Mouse (Mus musculus) liver, embryonic 16.5 days (tissue): ENCODE data around the gene Srsf12. TPM values are rescaled to one million over a fixed set of nuclear protein-coding genes. Genes with fewer than 3 reads are reported as not detected.

ENCODE experiments used
- ATAC-seq: fragments of 200-750 bp; cut with Nextera tagmentation; 2 replicates; pipeline ENCODE4 v1.8.0; 2017; ENCODE audit warnings: low read depth, mild to moderate bottlenecking, moderate number of reproducible peaks, moderate library complexity
- H3K27ac ChIP-seq: fragments of 300-500 bp; sonication (generic); 2 replicates; pipeline ENCODE4 v1.5.1; 2014; ENCODE audit warnings: mild to moderate bottlenecking, low read length
- H3K27me3 ChIP-seq: fragments of 300-500 bp; sonication (generic); 2 replicates; pipeline ENCODE4 v1.6.1; 2014; ENCODE audit warnings: low read depth, low read length, mixed read lengths; ENCODE audit not compliant: control insufficient read depth, insufficient read depth
- H3K36me3 ChIP-seq: fragments of 300-500 bp; sonication (generic); 2 replicates; pipeline ENCODE4 v1.6.1; 2014; ENCODE audit warnings: mild to moderate bottlenecking; ENCODE audit not compliant: control insufficient read depth, insufficient read depth
- H3K4me1 ChIP-seq: fragments of 300-500 bp; sonication (generic); 2 replicates; pipeline ENCODE4 v1.6.1; 2014; ENCODE audit warnings: low read depth, low read length, mixed read lengths; ENCODE audit not compliant: control insufficient read depth
- H3K4me2 ChIP-seq: fragments of 300-500 bp; sonication (generic); 2 replicates; pipeline ENCODE4 v1.6.1; 2014; ENCODE audit warnings: low read depth, low read length, mixed read lengths
- H3K4me3 ChIP-seq: fragments of 300-500 bp; sonication (generic); 2 replicates; pipeline ENCODE4 v1.5.1; 2014; ENCODE audit warnings: low read depth, mild to moderate bottlenecking, low read length
- H3K9ac ChIP-seq: fragments of 300-500 bp; sonication (generic); 2 replicates; pipeline ENCODE4 v1.6.1; 2014; ENCODE audit warnings: low read depth, low read length
- H3K9me3 ChIP-seq: fragments of 300-500 bp; sonication (generic); replicated peaks from 2 replicates; pipeline ENCODE4 v1.6.1; 2016; ENCODE audit warnings: low read length; ENCODE audit not compliant: control insufficient read depth
- WGBS: fragments of 180-500 bp; shearing (Covaris S2); extraction: QIAGEN DNeasy Blood & Tissue Kit; methylation state at CpG from one replicate; pipeline ENCODE4 v1.1.7; 2014; ENCODE audit not compliant: insufficient replicate concordance; 5-methylcytosine and 5-hydroxymethylcytosine counted together
- polyA plus RNA-seq: library from polyadenylated mRNA; unstranded; fragments of >200 nt; fragmentation: Nextera tagmentation; extraction: Ambion mirVana; gene quantifications from 2 replicates; pipeline ENCODE4 v1.2.1, GENCODE M21; 2015

Gene Srsf12
- polyA plus RNA-seq = 0.07 and 0.08 TPM in 2 replicates

GRCm38 (mm10) chr4:33208881-33209841 is at the start of gene Srsf12:
Gene Srsf12 (plus strand): TSS chr4:33208991.
- H3K4me2 ChIP-seq = peak within 1 kb of the TSS; percentile 68
- H3K27ac ChIP-seq = no peak within 1 kb of the TSS
- 3% methylated on average over 65 of the region's 65 CpGs for WGBS
- no peaks in the 10 kb centered on the region for H3K9me3 ChIP-seq
- H3K27me3 ChIP-seq = peaks cover 10% of the 10 kb centered on the region
- peak within 1 kb of the TSS; percentile 39; the same call in 1 of the 2 replicates for H3K9ac ChIP-seq
- no peaks in the 10 kb centered on the region for H3K36me3 ChIP-seq
- peaks cover 10% of the 10 kb centered on the region; the same call in 1 of the 2 replicates for H3K4me1 ChIP-seq
- H3K4me3 ChIP-seq = peak within 1 kb of the TSS; percentile 51
- 0 out of 2 replicates have a peak, but pooled peaks have one; percentile 21 for ATAC-seq

GRCm38 (mm10) chr4:33183477-33183876 is 25.3 kb upstream of the Srsf12 start:
- H3K9ac ChIP-seq = no peak overlapping the region
- no peak overlapping the region for H3K4me2 ChIP-seq
- no peaks in the 10 kb centered on the region for H3K4me1 ChIP-seq
- WGBS = 61% methylated on average over 5 of the region's 5 CpGs
- no peaks in the 10 kb centered on the region for H3K36me3 ChIP-seq
- H3K27me3 ChIP-seq = peaks cover 13% of the 10 kb centered on the region
- no peaks in the 10 kb centered on the region for H3K9me3 ChIP-seq
- no peak overlapping the region for H3K27ac ChIP-seq
- ATAC-seq = no peak
- no peak overlapping the region for H3K4me3 ChIP-seq

- no peak overlapping the region for H3K4me3 ChIP-seq
- H3K36me3 ChIP-seq = no peaks in the 10 kb centered on the region
- no peaks in the 10 kb centered on the region for H3K9me3 ChIP-seq
- H3K27ac ChIP-seq = no peak overlapping the region
- WGBS = 25% methylated on average over 9 of the region's 9 CpGs
- no peak for ATAC-seq
- H3K4me1 ChIP-seq = peaks cover 2% of the 10 kb centered on the region
- peak overlapping the region; percentile 71; the same call in 1 of the 2 replicates for H3K4me2 ChIP-seq
- no peak overlapping the region for H3K9ac ChIP-seq
- peaks cover 30% of the 10 kb centered on the region for H3K27me3 ChIP-seq
Observed at GRCm38 (mm10) chr4:33188164-33188563, 20.6 kb upstream of the Srsf12 start.

- ATAC-seq = peak; percentile 78
- Histone ChIP-seq H3K27me3 (peaks cover 30% of the 10 kb centered on the region), H3K9ac (peak overlapping the region; percentile 50), H3K27ac (no peak overlapping the region), H3K36me3 (no peaks in the 10 kb centered on the region), H3K9me3 (no peaks in the 10 kb centered on the region), H3K4me2 (peak overlapping the region; percentile 71), H3K4me1 (peaks cover 2% of the 10 kb centered on the region), H3K4me3 (peak overlapping the region; percentile 60)
- 1% methylated on average over 110 of the region's 123 CpGs for WGBS
Observed at GRCm38 (mm10) chr4:33188781-33189734, 19.7 kb upstream of the Srsf12 start.

- H3K4me2 ChIP-seq = peak within 1 kb of the TSS; percentile 71
- no peaks in the 10 kb centered on the region for H3K9me3 ChIP-seq
- H3K27me3 ChIP-seq = peaks cover 30% of the 10 kb centered on the region
- ATAC-seq = no peak
- WGBS = 9% methylated on average over 6 of the region's 6 CpGs
- peak within 1 kb of the TSS; percentile 50 for H3K9ac ChIP-seq
- H3K27ac ChIP-seq = no peak within 1 kb of the TSS
- peaks cover 2% of the 10 kb centered on the region for H3K4me1 ChIP-seq
- peak within 1 kb of the TSS; percentile 60 for H3K4me3 ChIP-seq
- H3K36me3 ChIP-seq = no peaks in the 10 kb centered on the region
Observed at GRCm38 (mm10) chr4:33189735-33190036, 19.1 kb upstream of the Srsf12 start, which contains the start of gene Pm20d2. Gene Pm20d2 (minus strand): TSS chr4:33189737.

GRCm38 (mm10) chr4:33198117-33198516 is 10.7 kb upstream of the Srsf12 start:
- H3K36me3 ChIP-seq = no peaks in the 10 kb centered on the region
- no peak for ATAC-seq
- no peak overlapping the region for H3K27ac ChIP-seq
- no peak overlapping the region for H3K4me2 ChIP-seq
- H3K4me1 ChIP-seq = no peaks in the 10 kb centered on the region
- no peak overlapping the region for H3K9ac ChIP-seq
- WGBS = 19% methylated on average over 2 of the region's 2 CpGs
- H3K27me3 ChIP-seq = no peaks in the 10 kb centered on the region
- H3K4me3 ChIP-seq = no peak overlapping the region
- no peaks in the 10 kb centered on the region for H3K9me3 ChIP-seq

- Histone ChIP-seq H3K27ac (no peak overlapping the region), H3K4me2 (no peak overlapping the region), H3K4me3 (no peak overlapping the region), H3K36me3 (no peaks in the 10 kb centered on the region), H3K27me3 (peaks cover 10% of the 10 kb centered on the region), H3K4me1 (peaks cover 10% of the 10 kb centered on the region; the same call in 1 of the 2 replicates), H3K9me3 (no peaks in the 10 kb centered on the region), H3K9ac (no peak overlapping the region)
- no peak for ATAC-seq
- 7% methylated on average over 4 of the region's 4 CpGs for WGBS
Observed at GRCm38 (mm10) chr4:33204682-33205081, 4.1 kb upstream of the Srsf12 start.

- Histone ChIP-seq H3K36me3 (no peaks in the 10 kb centered on the region), H3K27me3 (peaks cover 10% of the 10 kb centered on the region), H3K4me1 (peaks cover 10% of the 10 kb centered on the region; the same call in 1 of the 2 replicates), H3K27ac (no peak overlapping the region), H3K4me2 (no peak overlapping the region), H3K9ac (no peak overlapping the region), H3K4me3 (no peak overlapping the region), H3K9me3 (no peaks in the 10 kb centered on the region)
- ATAC-seq = no peak
- 46% methylated on average over 2 of the region's 2 CpGs for WGBS
Observed at GRCm38 (mm10) chr4:33207551-33207950, 1.2 kb upstream of the Srsf12 start.
